Mouse (Mus musculus): ENCODE measurements at regions not wholly inside any gene's neighbourhood (a gene's known extent, or its start where the extent isn't known, plus 50 kb on each side); places are given as distances from the start of the nearest gene placed in this dataset.
"Not testable (repeated sequence)": the region's sequence is repeated elsewhere in the genome, so short reads cannot be mapped to it uniquely, and the experiment has no call there.

DNA sequence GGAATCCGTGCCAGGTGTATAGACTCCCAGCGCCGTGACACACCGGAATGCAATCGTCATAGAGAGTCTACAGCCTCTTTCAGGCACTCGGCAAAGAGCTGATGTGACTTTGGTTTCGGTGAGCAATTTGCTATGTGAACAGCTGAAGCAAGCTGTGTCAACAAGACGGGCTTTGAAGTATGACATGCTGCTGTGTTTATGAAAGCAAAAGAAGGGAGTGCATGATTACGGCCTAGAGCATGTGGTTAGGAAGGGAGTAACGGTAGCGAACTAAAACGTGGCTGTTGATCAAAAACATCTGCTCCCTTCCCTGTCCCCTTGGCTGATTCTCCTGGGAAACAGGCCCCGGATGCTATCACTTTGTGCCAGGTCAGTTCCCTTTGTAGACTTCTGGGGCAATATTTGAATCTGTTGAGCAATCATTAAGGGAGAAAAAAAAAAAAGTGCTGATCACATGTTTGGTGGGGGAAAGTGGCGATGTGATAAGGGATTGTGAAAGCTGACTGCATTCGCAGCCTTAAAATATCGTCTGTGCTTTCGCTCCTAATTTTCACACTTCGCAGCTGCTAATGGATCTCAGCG lies 764.3 kb downstream of the Robo2 start:
- no peak for DNase-seq

DNA sequence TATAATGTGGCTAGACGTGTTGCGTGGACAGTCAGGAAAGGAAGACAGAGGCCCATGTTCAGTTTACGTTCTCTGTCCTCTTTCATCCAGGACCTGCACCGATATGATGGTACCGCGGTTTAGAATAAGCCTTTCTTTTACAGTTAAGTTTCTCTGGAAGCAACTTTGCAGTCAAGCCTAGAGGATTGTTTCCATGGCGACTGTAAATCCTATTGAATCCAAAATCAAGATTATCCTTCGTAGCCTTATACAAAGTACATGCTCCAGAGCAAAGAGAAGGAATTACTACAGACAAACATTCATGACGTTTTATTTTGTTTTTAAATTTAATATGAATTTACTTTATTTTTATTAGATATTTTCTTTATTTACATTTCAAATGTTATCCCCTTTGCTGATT lies 798.6 kb downstream of the Robo2 start:
- DNase-seq: no peak

DNA sequence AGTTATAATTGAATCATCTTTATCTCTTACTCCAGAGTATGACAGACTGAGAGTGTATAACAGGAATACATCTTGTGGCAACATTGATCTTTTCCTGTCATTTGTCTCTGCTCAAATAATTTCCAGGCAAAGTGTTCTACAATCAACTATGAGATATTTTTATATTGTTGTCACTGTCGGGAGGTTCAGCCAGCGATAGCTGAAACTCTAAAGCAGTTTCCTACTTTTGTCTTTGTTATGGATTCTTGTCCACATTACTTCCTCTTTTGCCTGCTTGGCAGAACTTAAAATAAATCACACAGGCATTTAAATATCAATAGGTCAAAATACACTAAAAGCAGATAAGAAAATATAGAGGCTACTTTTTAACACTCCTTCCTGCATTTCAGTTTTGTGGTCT lies 820.2 kb downstream of the Robo2 start:
- no peak for DNase-seq

DNA sequence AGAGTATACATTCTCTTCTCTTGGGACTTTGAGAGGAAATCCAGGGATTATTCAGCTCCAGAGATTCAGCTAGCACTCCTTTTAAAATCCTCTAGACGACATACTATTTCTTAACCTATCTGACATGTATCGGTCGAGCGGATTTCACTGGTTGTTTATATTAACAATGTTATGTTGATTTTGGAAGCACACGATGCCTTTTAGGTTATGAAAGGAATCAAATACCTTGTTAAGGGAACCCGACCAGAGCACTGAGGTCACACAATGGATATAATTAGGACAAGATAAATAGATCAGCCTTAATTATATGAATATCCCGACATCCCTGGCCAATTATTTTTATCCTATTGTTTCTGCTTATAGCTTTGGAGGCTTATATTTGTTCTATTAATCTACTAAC lies 850.4 kb downstream of the Robo2 start:
- no peak for DNase-seq

DNA sequence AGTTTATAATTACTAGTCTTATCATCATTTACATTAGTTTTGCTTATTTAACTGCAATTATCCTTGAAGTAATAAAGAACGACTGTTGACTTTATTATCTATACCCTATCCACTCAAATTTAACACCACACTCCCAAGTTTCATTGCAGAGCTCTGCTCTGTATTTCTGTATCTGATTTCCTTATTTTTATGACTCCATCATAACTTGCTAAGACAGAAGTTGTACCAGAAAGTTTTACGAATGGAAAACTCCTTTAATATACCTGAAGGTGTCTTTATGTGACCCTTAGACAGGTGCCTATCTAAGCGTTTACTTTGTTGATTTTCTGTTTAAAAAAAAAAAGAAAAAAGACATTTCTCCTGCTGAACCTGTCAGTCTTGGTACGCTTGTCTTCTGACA lies 854.7 kb downstream of the Robo2 start:
- no peak for DNase-seq

DNA sequence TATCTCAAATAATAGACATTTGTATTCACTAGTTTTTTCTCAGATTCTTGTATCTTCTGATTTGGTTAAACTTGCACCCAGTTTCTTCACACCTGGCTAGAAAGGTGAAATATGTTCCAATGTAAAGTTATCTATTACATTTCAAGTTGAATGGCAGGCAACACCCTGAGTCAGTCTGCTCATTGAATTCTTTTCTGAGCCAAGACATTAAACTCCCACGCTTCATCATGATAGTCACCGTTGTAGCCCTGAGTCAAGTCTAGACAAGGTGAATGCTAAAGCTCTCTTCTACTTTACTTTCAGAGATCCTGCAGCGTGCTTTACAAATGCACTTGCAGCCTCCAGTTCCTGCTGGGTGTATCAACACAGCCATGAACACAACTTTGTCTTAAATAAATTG lies 868.0 kb downstream of the Robo2 start:
- DNase-seq: no peak

DNA sequence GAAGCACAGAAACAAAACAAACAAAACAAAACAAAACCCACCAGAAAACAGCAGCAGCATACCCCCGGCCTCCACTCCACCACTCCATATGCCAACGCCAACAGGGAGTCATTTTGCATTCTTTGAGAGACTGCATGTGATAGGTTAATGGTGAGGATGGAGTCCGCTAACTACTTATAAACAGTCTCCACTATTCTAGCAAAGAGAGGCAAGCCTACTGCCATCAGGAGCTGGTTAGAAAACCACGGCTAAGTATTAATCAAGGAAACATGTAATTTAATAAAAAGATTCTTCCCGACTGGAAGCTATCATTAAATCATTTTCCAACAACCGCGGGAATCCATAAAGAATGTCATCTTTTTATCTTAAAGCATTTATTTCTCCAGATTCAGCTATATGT lies 873.6 kb downstream of the Robo2 start:
- no peak for DNase-seq

DNA sequence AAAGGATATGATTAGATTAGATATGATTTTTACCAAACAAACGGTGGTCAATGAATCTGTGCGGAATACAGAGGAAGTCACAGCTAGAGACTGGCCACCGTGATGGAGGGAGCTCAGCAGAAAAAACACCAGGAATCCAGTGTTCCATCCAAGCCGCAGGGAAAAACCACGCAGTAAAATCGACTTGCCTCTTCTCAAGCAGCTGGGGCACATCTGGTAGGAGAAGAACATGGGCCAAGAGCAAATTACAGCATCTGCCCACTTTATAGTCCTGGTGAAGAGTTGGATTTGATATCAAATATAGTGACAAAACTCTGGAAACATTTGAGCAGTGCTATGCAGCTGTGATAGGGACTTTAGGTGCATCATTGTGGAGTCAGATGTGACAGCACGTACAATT lies 874.1 kb downstream of the Robo2 start:
- DNase-seq: no peak

DNA sequence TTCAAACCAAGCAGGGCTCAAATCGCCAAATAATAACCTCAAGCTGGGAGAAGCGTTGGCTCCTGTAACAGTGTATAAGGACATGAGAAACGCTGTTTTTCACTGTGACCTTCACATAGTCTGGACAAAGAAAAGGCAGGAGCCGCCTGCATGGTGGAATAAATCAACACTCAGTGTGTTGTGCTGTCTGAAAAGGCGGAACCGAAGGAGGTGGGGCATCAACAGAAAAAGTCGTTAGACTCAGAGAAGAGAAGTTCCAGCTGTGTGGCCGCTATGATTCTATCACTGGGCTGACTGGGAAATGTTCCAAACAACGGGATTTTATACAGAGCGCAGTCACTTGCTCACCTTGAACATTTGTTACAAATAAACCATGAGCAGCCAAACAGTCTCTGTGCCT lies 881.4 kb downstream of the Robo2 start:
- DNase-seq: no peak

DNA sequence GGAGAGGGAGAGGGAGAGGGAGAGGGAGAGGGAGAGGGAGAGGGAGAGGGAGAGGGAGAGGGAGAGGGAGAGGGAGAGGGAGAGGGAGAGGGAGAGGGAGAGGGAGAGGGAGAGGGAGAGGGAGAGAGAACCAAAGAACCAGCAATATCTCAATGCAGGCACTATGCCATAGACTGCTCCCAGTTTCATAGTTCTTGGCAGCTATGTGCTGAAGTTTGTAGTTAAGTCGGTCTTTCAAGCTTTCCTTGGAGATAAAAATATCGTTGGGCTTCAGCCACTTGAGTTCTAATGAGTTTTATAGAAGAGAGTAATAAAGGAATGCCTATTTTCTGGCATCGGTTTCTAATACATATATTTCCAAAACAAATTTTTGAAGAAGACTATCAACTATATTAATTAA lies 888.7 kb downstream of the Robo2 start:
- not testable (repeated sequence) for DNase-seq

DNA sequence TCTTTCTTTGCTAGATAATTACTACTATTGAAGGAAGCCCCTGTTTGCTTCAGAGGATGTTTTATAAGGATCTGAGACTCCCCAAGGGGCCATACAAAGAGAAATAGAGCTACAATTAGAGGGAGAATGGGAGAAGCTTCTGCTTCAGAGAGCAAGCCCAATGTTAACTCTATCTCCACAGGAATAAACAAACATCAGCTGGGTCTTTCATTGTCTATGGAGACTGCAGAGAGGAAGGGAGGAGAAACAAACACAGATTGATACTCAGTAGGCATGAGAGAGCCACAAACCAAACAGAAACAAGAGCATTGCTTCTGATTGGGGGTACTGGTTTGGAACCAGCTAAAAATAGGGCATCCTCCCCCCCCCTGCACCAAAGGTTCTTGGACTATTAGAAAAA lies 906.9 kb downstream of the Robo2 start:
- DNase-seq: no peak

DNA sequence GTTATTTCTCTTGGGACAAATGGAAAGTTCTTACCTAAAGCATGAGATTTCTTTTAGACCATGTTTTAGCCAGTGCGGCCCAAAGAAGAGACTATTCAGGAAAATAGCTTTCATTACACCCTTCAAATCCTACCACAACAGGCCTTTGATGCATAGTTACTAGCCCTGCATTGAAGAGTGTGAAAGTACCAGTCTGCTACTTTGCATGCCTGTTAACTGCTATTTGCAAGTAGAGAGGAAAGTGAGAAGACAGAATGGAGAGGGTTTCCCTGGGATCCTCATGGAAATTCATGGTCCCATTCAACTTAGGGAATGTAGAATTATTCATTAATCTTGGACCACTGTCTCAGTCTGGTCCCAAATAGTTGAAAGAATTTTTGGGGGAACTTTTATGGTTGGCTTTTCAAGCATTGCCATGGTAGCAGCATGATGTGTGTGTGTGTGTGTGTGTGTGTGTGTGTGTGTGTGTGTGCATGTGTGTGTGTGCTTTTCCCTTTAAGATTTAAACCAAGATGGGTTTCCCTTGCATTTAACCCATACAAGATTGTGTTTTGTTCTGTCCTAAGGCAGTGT lies 912.9 kb downstream of the Robo2 start:
- no peak for DNase-seq

DNA sequence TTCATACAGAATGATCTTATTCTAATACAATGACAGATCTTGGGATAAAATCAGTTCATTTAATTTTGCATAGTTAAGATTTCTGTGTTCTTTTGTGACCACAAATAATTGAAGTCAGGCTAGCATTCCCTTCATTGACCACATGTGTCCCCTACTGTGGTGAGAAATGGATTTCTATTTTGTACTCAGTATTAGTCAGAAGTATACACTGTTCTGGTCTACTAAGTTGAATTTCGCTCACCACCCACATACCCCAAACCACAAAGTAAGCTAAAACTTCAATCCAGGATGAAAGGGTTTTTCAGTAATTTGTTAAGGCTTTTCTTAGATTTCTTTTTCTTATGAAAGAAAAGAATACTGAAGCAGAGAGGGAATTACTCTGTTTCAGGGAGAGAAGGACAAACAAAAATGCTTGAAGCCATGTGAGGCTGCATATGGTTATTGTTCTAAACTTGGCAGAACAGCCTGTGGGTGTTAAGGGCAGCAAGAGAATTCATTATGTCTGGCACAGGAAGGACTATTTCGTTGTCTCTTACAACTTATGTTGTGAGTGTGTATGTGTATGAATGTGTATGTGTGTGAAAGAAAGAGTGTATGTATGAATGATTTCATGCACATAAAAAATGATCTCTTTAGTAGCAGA lies 928.3 kb downstream of the Robo2 start:
- no peak for DNase-seq

DNA sequence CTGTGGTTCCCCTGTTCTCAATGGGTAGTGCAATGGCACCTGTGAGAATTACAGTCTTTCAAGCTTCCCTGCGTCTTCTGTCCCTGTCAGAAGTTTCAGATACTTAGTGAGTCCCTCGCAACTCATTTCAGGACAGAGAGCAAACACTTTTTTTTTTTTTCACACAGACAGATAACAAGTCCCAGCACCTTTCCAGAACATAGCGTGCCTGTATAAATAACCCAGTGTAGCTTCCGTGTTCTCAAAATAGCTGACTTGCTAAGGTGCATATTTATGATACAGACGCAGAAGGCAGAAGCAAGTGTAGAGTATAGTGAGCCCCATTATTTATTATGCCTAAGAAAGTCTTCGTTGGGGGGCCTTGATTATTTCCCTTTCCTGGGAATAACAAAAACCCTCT lies 929.4 kb downstream of the Robo2 start:
- no peak for DNase-seq

DNA sequence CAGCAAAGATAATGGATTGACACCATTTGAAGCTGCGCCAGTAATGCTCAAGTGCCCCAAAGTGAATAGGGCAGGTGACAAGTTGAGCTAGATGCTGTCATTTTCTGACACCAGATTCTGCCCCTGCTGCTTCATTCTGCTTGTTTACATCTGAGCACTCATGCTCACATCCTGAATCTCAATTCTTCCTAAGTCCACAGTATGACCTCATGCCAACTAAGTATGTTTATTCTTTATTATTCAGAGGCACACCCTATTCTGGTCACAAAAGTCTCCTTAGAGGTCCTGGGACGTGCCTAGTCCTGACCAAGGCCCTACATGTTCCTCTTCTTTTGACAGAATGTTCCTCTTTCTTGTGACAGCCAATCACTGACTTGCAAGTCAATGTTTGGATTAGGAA lies 938.1 kb downstream of the Robo2 start:
- no peak for DNase-seq

DNA sequence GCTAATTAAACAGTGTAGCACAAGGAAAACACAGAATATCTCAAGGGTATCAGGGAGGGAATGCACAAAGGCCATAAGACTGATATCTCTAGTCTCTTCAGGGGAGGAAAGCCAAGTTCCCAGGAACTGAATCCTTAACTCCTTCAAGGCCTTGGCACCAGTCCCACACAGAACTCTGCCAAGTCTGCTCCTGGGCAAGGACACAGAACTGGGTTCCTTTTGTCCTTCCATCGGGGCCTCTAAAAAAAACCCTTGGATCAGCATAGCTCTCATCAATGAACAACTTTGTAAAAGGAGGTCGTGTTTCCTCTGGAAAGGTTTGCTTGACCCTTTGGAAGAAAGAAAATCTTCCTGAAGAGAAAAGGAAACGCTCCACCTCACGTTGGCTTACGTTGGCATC lies 940.1 kb downstream of the Robo2 start:
- DNase-seq: no peak

DNA sequence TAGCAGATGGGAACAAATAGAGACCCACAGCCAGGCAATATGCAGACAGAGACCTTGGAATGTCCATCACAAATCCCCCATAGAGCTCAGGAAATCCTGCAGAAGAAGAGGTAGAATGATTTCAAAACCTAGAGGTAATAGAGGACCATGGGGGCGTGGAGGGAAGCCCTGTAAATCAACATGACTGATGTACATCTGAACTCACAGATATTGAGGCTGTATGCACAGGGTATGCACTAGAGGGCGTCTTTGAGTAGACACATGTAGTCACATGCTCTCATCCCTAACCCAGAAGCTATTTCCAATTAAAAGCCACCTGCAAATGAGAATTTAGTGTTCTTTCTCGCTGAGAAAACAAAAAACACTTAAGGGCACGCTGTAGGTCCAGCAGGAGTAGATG lies 941.1 kb downstream of the Robo2 start:
- no peak for DNase-seq

DNA sequence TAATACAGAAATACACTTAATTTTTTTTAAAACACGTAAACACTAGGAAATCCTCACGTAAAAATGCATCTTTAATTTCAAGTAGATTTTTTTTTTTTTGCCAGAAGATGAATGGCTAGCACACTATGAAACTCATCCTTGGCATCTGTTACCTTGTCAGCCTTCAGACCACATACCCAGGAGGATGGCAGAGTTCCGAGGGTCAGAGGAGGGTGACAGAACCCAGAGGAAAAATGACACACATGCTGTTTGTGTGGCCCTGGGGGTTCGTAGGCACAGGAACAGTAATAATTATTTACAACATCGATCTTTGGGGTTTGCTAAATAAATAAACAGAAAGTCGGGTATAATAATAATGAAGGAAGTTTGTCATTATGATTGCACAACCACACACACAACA lies 945.3 kb downstream of the Robo2 start:
- DNase-seq: no peak

DNA sequence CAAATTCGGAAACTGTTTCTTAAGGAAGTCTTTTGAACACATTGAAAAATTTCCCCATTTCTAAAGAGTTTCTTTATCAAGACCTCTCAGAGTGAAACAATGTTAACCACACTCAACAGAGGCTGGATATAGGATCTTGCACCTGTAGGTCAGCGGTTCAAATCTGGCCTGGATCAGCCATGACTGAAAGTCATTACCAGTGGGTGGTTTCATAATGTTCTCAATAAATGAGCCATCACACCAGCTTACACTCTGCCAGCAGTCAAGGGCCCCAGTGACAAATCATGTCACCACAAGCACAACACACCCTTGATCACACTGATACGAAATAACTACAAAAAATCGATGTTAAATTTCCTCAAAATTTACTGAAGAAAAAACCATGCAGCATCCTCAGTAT lies 949.1 kb downstream of the Robo2 start:
- no peak for DNase-seq

DNA sequence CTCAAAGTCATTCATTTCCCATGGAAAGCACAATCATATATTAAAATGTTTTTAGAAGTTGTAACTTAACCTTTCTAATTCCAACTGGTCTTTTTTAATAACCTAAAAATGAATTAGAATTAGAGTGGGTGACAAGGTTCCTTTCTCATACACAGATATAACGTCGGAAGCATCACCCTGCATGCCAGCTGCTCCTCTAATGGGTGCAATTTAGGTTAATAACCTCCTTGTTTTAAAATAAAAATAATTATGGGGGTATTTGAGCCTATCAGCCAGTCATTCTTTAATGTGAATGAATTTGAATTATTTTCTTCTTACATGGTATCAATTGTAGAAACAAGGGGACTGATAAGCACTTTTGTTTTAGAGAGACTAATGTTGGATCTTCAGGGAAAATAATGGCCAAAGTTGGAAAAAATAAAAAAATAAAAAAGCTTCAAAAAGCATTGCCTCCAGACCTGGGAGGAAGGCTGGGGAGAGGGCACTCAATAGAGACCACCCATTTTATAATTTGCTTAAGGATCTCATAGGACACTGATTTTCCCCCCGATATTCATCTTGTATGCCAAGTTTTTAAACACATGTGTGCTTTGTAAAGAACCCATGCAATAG lies 960.9 kb downstream of the Robo2 start:
- DNase-seq: no peak

DNA sequence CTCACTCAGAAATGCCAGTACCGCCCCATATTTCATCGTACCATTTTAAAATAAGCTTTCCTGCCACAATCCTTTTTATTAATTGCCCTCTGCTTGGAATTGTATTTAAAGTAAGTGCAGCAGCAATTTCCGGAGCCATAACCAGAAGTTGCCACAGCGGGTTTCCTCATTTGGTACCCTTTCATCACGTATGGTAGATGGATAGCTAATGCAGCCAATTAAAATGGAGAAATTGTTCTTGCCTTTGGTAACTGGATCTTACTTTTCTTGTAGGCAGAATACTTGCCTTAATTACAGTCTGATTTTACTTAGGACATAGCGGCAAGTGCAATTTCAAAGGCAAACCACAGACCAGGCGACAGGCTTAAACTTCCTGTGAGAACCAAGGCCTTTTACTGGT lies 961.8 kb downstream of the Robo2 start:
- DNase-seq: no peak

DNA sequence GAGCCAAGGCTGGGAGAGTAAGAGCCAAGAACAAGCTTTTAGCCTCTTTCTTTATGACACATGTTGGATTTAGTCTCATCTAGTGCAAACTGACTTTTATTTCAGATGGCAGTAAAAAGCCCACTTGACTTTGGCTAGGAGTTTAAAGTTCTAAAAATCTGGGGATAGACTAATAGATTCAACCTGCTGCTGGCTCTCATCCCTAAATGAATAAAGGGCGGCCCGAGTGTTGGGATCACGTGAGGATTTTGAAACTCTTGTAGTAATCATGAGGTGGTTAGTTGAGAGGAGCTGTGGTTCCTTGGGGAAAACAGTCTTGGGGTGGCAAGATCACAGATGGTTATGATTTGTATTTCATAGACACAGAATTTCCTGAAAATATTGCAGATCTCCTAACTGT lies 975.9 kb downstream of the Robo2 start:
- no peak for DNase-seq

DNA sequence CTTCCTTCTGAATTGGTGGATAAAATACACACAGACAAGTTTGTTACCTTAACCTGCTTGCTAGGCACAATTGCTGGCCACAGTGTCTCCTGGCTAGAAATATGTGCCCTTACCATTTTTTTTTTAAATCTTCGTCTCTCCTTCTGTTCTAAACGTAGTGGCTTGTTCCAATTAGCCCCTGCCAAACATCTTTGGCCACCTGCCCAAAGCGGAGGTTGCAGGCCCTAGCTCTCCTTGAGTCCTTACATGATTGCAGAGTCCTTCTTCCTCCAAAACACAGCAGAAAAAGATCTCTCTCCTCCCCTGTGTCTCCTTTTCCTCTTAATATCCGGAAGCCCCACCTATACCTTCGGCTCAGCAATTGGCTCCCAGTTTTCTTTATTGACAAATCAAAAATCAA lies 986.8 kb downstream of the Robo2 start:
- DNase-seq: no peak

DNA sequence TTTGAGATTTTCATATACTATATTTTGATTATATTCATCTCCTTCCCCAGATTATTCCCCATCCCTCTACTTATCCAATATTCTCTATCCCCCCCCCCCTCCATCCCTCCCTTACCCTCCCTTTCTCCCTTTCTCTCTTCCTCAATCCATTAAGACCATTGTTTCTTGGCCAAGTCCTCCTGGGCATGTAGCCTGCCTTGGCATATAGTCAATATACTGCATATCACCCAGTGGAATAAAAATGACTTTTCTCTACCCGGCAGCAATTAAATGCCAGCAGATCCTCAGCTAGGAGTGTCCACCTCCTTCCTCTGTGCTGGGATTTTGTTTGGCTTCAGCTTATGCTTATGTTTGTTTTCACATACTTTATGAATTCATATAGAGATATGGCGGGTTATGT lies 987.3 kb downstream of the Robo2 start:
- DNase-seq: no peak

DNA sequence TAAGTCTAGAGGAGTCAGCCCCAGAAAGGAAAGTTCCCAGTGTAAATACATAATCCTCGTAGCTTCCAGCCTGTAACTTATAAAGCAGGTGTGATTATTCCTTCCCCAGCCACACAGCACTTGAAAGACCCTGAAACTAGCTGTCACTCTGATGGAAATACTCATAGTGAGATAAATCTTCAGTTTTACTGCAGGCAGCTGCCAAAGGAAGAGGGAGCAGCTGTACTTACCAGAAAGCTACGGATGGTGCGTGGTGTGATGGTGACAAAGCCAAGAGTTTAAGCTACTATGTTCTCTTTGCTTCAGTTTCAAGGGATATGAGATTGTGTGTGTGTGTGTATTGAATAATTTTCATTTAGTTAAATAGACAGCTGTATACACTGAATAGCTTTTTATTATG lies 1007.1 kb downstream of the Robo2 start:
- DNase-seq: no peak

Measured in cerebellum, adult 11 months (tissue).